Mouse (Mus musculus): ENCODE measurements around the gene Armc2. TPM values are rescaled to one million over a fixed set of nuclear protein-coding genes. Genes with fewer than 3 reads are reported as not detected.

The Armc2 gene
- total and polyA plus RNA-seq, 3 experiments: 0.08 to 0.13 TPM; not detected in 1

GRCm38 (mm10) chr10:41896865-41897264 lies 121.4 kb downstream of the Armc2 start:
- TF ChIP-seq MYC (IDR thresholded peaks at IDR 0.05; ENCODE audit: low read depth, low read length) (no peak), GATA1 (IDR thresholded peaks at IDR 0.05; ENCODE audit: low read depth, low read length) (no peak), E2F4 (IDR thresholded peaks at IDR 0.05; ENCODE audit: borderline replicate concordance, low read depth, low read length) (no peak), POLR2A (IDR thresholded peaks at IDR 0.05; ENCODE audit: control insufficient read depth in 1 of 2, insufficient read depth in 1 of 2, low read depth in 1 of 2, low read length in 2 of 2, poor library complexity in 1 of 2) (no peak), RCOR1 (IDR thresholded peaks at IDR 0.05; ENCODE audit: low read depth, low read length) (no peak), SIN3A (IDR thresholded peaks at IDR 0.05; ENCODE audit: low read length) (no peak), POLR2AphosphoS2 (IDR thresholded peaks at IDR 0.05; ENCODE audit: low read length) (no peak), ZKSCAN1 (IDR thresholded peaks at IDR 0.05; ENCODE audit: low read depth, low read length) (no peak), SMC3 (IDR thresholded peaks at IDR 0.05; ENCODE audit: low read depth, low read length) (no peak), ZNF384 (IDR thresholded peaks at IDR 0.05; ENCODE audit: low read depth, low read length) (no peak), JUND (IDR thresholded peaks at IDR 0.05; ENCODE audit: low read depth, low read length) (no peak)
- Histone ChIP-seq H3K79me2 (ENCODE audit: control insufficient read depth, insufficient read depth, low read length, poor library complexity) (no peaks in the 10 kb centered on the region), H3K9ac (ENCODE audit: control insufficient read depth, low read depth, low read length, poor library complexity, severe bottlenecking) (no peak overlapping the region), H3K9me3 (replicated peaks; ENCODE audit: insufficient read depth, low read length) (no peaks in the 10 kb centered on the region), H3K36me3 (ENCODE audit: control insufficient read depth in 1 of 2, insufficient read depth in 2 of 2, low read length in 2 of 2) (peaks cover 4 to 12% of the 10 kb centered on the region in 2 experiments), H3K4me1 (ENCODE audit: control insufficient read depth in 1 of 2, insufficient read depth in 2 of 2, low read length in 2 of 2) (peaks cover 3 to 5% of the 10 kb centered on the region in 2 experiments; a peak in 3 of 4 replicates), H3K27me3 (ENCODE audit: control insufficient read depth in 1 of 2, insufficient read depth in 2 of 2, low read length in 2 of 2) (no peaks in the 10 kb centered on the region), H3K4me3 (ENCODE audit: control insufficient read depth in 1 of 2, insufficient read depth in 1 of 2, low read depth in 2 of 2, low read length in 2 of 2) (no peak overlapping the region), H3K27ac (ENCODE audit: control insufficient read depth, low read depth, low read length) (no peak overlapping the region)
- no peak for DNase-seq (ENCODE audit: low read depth, low spot score)

- H3K27me3 ChIP-seq (ENCODE audit: control insufficient read depth in 1 of 2, insufficient read depth in 2 of 2, low read length in 2 of 2): no peaks in the 10 kb centered on the region
- DNase-seq (ENCODE audit: low read depth, low spot score): peak; percentile 68
- TF ChIP-seq EP300 (IDR thresholded peaks at IDR 0.05; ENCODE audit: low read depth in 1 of 2, low read length in 2 of 2): peak in 1 of 2 experiments; percentile 48; a peak in 1 of 4 replicates
- TF ChIP-seq ZNF384 (IDR thresholded peaks at IDR 0.05; ENCODE audit: low read depth, low read length): peak; percentile 67
- TF ChIP-seq GATA1 (IDR thresholded peaks at IDR 0.05; ENCODE audit: low read depth, low read length): peak; percentile 41; the same call in 1 of the 2 replicates
- TF ChIP-seq ZC3H11A (IDR thresholded peaks at IDR 0.05; ENCODE audit: low read depth, low read length): no peak
- TF ChIP-seq MAZ (IDR thresholded peaks at IDR 0.05; ENCODE audit: low read depth, low read length): no peak
- H3K9ac ChIP-seq (ENCODE audit: control insufficient read depth, low read depth, low read length, poor library complexity, severe bottlenecking): no peak overlapping the region
- H3K4me1 ChIP-seq (ENCODE audit: control insufficient read depth in 1 of 2, insufficient read depth in 2 of 2, low read length in 2 of 2): peaks cover 3 to 5% of the 10 kb centered on the region in 2 experiments; a peak in 3 of 4 replicates
- no peak overlapping the region for H3K4me3 ChIP-seq (ENCODE audit: control insufficient read depth in 1 of 2, insufficient read depth in 1 of 2, low read depth in 2 of 2, low read length in 2 of 2)
- H3K27ac ChIP-seq (ENCODE audit: control insufficient read depth, low read depth, low read length): no peak overlapping the region
- H3K36me3 ChIP-seq (ENCODE audit: control insufficient read depth in 1 of 2, insufficient read depth in 2 of 2, low read length in 2 of 2): peaks cover 4 to 12% of the 10 kb centered on the region in 2 experiments
- H3K9me3 ChIP-seq (replicated peaks; ENCODE audit: insufficient read depth, low read length): no peaks in the 10 kb centered on the region
- H3K79me2 ChIP-seq (ENCODE audit: control insufficient read depth, insufficient read depth, low read length, poor library complexity): no peaks in the 10 kb centered on the region
Observed at GRCm38 (mm10) chr10:41896425-41896824, 121.8 kb downstream of the Armc2 start.

Measured in MEL (cell line).